Mouse (Mus musculus) left cerebral cortex, postnatal 36 days (tissue): ENCODE measurements around the gene Pla2g6. TPM values are rescaled to one million over a fixed set of nuclear protein-coding genes. Genes with fewer than 3 reads are reported as not detected.
A peak's percentile ranks its signal among the peaks of the same experiment; 100 is the strongest.

Source experiments
- DNase-seq, 2 experiments: peaks; one replicate each; pipeline ENCODE4 v3.0.0; 2021 to 2022; ENCODE audit warnings: low spot score in 2 of 2, mixed read lengths in 1 of 2
- intact Hi-C: fragments of 180-260 bp; cut with DNase I; formaldehyde crosslinking; loops from one replicate; pipeline ENCODE4 v1.15.1; 2025
- total RNA-seq, 2 experiments: library from RNA; stranded (reverse); gene quantifications; 2 replicates each; pipeline ENCODE4 v1.2.3; 2021

The Pla2g6 gene
- total RNA-seq, 2 experiments from 2014 or later: 21.7 to 25.9 TPM

DNA sequence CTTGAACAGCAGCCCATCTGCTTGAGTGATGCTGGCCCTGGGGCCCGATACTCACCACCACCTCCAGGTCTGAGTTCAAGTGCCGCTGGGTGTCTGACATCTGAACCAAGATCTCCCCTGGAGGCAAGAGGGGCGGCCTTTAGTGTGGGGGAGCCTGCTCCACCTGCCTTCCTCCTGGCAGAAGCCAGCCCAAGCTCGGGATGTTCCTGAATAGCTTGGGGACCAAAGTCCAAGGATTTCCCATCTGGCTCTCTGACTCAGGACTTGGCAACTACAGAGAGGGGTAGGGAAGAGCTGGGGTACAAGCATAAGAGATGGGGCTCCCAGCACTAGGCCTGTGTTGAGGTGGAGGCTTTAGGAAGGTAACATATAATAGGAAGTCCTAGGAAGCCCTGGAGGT, 44.8 kb downstream of the Pla2g6 start:
- no peak for DNase-seq
- intact Hi-C loops: no loop called here

DNA sequence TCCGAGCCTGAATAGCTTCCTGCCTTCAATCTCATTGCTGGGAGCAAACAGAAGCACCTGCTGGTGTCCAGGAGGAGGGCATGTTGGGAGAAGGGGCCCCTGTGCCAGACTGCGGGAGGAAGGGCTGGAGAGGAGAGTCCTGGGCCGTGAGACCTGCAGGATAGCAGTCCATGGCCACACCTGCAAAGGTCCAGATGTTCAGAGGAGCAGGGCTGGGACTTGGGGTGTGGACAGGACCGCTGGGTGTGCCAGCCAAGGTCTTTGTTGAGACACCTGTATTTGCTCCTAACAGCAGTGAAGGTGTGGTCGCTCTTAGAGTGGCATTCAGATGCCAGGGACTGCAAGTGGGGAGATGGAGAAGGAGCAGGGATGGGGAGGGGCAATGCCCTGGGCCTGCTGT, 45.8 kb downstream of the Pla2g6 start:
- no peak for DNase-seq
- intact Hi-C loops: no loop called here

DNA sequence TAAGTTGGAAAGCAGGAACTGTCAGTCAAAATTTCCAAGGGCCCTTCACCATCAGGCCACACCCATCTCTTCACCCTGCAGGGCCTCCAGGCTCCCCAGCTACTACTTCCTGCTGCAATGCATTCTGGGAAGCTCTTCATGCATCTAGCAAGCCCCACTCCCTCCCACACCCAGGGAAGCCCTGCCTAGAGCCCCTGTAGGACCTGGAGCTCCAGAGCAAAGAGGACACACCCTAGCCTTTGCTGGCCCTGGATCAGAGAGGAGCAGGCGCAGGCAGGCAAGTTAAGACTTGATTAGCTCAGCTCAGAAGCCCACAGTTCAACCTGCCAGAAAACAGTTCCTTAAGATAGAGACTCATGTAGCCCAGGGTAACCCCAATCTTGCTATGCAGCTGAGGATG, 46.8 kb downstream of the Pla2g6 start:
- no peak for DNase-seq
- intact Hi-C loops: no loop called here

DNA sequence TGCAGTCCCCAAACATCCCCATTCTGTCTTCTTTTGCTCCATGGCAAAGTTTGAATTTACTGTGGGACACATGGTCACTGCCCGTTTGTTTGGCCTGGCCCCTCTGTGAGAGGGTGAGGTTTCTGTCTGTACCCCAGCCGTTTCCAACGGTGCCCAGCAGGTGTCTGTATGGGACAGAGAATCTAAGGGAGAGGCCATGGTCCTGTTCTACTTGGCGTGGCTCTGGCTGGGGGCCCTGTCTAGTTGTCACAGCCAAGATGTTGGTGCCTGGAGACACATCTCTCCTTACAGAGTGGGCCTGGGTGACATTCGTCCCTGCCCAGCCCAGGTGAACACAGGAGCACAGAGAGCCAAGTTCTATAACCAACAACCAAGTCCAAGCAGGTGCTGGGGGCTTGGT, 47.3 kb downstream of the Pla2g6 start:
- intact Hi-C loops: no loop called here

DNA sequence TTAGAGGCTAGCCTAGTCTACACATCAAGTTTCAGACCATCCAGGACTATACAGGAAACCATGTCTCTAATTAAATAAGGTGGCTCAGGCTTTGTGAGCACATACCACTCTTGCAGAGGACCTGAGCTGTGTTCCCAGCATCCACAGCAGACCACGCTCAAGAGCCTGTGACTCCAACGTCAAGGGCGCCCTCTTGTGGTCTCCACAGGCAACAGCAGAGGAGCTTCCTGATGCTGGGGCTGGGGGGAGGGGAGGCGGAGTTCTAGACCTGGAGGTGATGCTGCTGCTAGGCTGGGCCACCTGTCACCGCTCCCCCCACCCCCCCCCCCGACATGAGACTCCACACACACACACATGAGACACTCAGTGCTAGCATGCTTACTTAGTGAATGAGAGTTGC, 48.0 kb downstream of the Pla2g6 start:
- no peak for DNase-seq
- intact Hi-C loops: no loop called here

More for the DNA sequence above, 47.3 kb downstream of the Pla2g6 start:
- no peak for DNase-seq

DNA sequence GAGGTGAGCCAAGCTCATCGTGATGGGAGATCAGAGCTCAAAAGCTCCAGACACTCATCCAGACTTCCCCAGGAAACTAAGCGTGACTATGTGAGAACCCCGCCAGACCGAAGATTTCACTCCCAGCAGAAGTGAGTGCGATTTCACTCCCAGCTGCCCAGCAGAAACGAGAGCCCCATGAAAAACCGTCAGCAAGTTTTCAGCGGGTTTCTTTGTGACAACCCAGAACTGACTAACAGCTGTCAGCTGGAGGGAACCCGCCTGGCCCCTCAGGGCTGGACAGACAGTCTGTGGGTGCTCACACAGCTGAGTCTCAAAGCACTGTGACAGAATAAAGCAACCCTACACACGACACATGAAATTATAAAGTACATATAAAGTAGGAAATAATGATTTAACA, 50.5 kb downstream of the Pla2g6 start:
- intact Hi-C loops: no loop called here
- no peak for DNase-seq

DNA sequence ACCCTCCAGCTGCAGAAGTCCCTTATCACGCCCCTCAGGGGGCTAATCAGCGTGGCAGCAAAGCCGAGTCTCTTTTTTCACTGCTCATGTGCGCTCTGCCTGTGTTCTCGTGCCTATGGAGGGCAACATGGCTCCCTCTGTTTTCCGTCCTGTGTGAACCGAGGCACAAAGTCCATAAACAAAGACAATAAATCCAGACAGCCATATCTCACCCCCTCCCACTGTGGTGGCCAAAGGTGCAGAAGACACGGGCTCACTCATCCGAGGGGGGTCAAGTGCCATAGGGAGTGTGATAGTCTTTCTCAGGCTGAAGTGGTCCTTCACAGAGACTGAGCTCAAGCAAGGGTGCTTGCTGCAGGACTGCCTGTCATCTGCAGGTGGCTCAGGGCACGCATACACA, 55.2 kb downstream of the Pla2g6 start:
- intact Hi-C loops: no loop called here
- no peak for DNase-seq

DNA sequence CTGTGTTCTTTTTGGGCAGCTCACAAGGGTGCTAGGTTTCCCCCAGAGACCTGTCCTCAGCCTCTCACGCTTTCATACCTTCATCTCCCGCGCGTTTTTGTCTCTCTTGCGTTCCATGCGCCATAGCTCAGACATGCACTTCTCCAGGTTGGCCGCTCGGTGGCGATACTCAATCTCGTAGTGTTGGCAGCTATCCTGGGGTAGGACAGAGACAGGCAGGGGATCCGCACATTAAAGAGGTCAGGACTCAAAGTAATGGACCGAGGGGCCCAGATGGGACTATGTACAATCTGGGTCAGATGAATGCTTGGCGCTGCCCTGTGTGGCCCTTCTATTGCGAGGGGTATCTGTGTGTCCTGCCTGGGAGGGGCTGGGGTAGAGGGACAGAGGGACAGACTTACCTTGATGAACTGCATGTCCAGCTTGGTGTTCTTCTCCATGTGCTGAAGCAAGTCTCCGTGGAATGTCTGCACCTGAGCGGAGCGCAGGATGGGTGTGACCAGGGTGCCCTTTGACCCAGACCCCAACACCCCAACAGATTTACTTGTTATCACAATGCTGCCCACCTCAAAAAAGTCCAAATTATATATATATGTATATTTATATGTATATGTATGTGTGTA, 57.0 kb downstream of the Pla2g6 start:
- intact Hi-C loops: no loop called here
- DNase-seq: peak in 1 of 2 experiments; percentile 30

DNA sequence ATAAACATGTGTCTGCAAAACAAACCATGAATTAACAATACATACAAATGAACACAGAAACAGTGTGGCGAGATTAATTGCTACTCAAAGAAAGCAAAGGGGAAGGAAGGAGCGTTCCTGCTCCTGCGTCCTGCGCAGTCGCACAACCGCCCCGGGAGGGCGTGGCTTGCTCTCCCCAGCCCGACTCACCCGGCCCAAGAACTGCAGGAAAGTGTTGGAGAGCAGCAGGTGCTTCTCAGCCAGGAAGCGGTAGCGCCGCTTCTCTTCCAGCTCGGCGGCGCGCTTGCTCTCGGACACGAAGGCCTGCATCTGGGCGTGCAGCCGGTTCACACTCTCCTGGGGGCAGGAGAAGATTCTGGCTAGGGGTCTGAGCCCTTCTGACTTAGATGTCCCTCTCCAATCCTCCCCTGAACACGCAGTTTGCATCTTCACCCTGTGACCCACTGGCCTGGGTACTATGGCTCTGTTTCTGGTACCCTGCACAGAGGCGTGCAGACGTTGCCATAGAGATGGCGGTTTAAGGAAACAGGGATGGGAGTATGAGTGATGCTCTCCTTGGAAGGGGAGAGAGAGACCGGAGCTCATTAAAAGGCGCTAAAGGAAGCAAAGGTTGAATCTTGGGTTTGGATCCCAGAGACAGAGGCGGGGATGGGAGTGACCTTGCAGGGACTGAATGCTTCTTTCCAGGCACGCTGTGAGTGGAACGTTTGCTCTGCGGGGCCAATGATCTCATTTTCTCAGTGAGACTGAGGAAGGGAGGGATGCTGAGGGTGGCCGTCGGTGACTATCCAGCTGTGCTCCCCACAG, 57.7 kb downstream of the Pla2g6 start:
- DNase-seq: peak; percentile 33 to 49
- intact Hi-C loops: no loop called here

DNA sequence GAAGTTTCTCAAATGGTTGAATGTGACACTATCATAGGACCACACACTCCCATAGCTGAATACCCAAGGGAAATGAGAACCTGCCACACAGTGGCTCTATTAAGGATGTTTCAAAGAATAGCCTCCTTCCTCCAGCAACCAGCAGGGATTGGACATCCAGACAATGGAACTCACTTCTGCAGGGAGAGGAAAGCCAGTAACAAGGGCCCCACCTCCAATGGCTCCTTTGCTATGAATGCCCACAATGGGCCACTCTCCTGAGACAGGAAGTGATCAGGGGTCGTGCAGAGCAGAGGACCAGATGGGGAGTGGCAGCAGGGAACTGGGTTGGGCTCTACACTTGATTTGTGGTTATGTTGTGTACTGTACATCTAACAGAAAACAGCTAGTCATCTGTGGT, 59.7 kb downstream of the Pla2g6 start:
- intact Hi-C loops: no loop called here

DNA sequence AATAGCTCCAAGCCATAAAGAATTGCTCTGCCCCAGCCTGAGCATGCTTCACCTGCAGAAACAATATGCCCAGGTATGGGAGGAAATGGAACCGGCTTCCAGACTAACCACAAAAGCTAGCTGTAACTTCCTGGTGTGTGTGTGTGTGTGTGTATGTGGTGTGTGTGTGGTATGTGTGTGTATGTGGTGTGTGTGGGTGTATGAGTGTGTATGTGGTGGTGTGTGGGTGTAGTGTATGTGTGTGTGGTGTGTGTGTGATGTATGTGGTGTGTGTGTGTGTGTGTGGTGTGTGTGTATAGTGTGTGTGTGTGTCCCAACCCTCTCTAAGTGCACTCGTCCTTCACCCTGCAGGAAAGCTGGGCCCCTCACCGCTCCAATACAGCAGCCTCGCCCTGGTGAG, 62.8 kb downstream of the Pla2g6 start:
- no peak for DNase-seq
- intact Hi-C loops: no loop called here

More for the DNA sequence above, 59.7 kb downstream of the Pla2g6 start:
- DNase-seq: no peak

- DNase-seq: no peak
- intact Hi-C loops: no loop called here
Observed at GRCm38 (mm10) chr15:79263726-79264125, 64.5 kb downstream of the Pla2g6 start.

DNA sequence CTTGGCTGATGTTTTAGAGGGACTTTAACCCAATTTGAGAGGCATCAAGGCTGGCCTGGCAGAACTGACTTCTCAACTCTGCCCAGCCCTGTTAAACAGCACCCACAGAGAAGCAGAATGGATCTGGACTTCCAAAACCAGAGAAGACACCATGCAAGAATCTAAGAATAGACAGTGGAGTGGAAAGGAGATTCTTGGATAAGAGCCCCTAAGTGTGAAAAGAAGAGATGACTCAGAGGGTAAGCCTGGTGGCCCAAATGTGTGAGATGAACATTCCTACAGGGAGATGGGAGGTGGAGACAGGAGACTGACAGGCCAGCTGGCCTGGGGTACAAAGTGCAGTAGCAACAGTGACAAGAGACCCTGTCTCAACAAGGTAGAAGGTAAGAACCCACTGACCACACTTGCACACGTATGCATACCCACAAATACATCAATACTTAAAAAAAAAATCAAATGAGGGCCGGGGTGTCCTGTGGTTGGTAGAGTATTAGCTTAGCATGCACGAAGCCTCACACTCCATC, 65.3 kb downstream of the Pla2g6 start:
- no peak for DNase-seq
- intact Hi-C loops: no loop called here

GRCm38 (mm10) chr15:79262375-79262774, 65.8 kb downstream of the Pla2g6 start:
- no peak for DNase-seq
- intact Hi-C loops: no loop called here

DNA sequence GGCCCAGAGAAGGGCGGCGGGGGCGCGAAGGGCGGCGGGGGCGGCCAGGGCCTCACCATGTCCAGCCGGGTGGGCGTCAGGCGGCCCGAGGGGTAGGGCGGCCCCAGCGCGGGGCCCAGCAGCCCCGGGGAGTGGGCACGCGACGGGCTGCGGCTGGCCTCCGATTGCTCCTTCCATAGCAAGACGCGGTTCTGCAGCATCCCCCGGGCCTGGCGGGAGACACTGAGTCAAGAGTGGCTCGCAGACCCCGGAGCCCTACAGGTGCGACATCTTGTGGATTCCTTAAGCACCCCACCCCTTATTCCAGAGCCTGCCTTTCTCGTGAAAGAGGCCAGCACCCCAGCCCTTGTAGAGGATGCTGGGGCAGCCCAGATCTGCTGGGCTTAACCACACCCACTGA, 66.4 kb downstream of the Pla2g6 start:
- intact Hi-C loops: no loop called here

DNA sequence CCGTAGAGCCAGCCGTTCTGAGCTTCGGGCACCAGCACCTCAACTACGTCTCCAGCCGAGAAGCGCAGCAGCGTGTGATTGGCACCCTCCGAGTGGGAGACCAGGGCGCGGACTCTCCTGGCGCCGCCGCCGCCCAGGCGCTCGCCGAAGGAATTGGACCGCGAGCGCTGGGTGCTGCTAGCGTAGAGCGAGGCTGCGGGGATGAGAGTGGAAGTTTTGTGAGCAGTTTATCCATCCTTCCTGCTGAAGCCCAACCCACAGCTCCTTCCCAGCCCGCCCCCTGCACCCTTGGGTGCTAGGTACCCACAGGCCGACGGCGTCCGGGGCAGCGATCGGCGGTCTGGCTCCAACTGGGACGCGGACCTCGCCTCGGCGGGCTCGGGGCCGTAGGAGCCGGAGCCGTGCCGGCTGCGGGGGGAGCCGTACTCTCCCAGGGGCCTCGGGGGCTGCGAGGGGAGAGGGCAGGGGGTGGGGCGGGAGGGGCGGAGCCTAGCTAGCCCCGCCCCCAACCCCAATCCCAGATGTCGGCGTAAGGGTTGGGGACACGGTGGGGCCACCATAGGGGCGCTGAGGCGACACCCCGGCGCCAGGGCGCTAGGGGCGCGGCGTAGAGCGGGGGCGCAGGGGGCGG, 67.0 kb downstream of the Pla2g6 start:
- intact Hi-C loops: no loop called here
- DNase-seq: peak; percentile 54 to 57

More for the DNA sequence above, 66.4 kb downstream of the Pla2g6 start:
- no peak for DNase-seq

DNA sequence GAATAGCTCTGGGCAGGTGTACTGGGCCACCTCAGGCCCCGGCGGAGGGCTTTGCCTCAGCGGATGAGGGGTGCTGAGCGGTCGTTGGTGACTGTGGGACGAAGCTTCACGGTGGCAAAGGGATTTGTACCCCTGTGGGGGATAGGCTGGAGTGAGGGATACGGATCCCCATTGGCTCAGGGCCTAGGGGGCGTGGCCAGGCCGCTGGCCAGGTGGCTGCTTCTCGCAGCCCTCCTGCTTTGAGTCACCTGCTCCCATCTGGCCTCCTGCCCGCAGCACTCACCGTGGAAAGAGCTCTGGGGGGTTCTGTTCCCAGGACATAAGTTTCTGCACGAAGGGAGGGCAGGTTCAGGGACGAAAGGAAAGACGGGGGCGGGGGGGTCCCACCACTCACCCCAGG, 69.7 kb downstream of the Pla2g6 start:
- DNase-seq: no peak
- intact Hi-C loops: no loop called here

DNA sequence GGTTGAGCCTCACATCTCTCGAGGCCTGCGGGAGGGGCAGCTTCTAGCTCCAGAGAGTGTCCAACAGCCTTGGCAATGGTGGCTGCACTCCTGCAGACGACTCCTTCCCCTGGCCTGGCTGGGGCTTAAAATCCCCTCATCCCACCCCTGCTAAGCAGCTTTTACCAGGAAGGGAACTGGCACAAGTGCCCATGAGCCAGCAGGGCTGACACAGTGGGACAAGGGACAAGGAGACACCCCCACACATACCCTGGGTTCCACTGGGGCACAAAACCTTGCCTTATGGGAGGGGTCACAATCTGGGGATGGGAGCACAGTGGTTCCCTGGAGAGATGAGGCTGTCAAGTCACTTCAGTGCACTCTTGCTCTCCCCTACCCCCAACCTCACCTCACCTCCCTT, 73.5 kb downstream of the Pla2g6 start, which contains the start of gene Slc16a8:
Gene Slc16a8, minus strand, starts transcription at position 101 of the 400 bp plus-strand sequence.
- DNase-seq: no peak
- intact Hi-C loops: no loop called here

GRCm38 (mm10) chr15:79252580-79252979, 75.6 kb downstream of the Pla2g6 start:
- intact Hi-C loops: no loop called here
- no peak for DNase-seq

GRCm38 (mm10) chr15:79251781-79252491, 76.3 kb downstream of the Pla2g6 start:
- peak in 1 of 2 experiments; percentile 34 for DNase-seq
- intact Hi-C loops: no loop called here
